Mouse (Mus musculus): Measurements from ENCODE around the gene Commd8. TPM values are rescaled to one million over a fixed set of nuclear protein-coding genes. Genes with fewer than 3 reads are reported as not detected.

Commd8 gene
- total RNA-seq, 2 experiments from 2014 or later: 31.5 to 35.5 TPM

DNA sequence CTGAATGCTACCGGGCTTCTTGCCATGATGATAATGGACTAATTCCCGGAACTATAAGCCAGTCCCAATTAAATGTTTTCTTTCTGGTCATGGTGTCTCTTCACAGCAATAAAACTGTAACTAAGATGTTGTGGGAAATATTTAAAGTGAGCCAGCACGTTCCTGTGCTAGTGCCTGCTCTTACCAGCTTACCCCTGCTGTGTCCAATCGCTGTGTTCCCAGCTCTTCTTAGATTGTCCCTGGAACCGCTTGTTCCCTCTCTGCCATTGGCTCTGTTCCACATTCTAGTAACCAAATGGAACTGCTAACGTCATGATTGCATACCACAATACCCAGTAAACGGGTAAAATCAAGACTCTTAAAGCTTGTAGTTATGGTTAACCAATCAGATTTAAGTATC lies 23.2 kb upstream of the Commd8 start:
- intact Hi-C loops (cut with DNase I): no loop called here
- TF ChIP-seq CTCF (IDR thresholded peaks at IDR 0.05): no peak
- H3K4me3 ChIP-seq: no peak overlapping the region

GRCm38 (mm10) chr5:72184437-72185100 lies 16.6 kb upstream of the Commd8 start:
- intact Hi-C loops (cut with DNase I): no loop called here
- no peak for TF ChIP-seq CTCF (IDR thresholded peaks at IDR 0.05)
- peak overlapping the region; percentile 26 for H3K4me3 ChIP-seq
- no peak for DNase-seq
- peak overlapping the region; percentile 38; the same call in 1 of the 2 replicates for H3K27ac ChIP-seq

More for the DNA sequence above, 23.2 kb upstream of the Commd8 start:
- no peak overlapping the region for H3K27ac ChIP-seq
- no peak for DNase-seq

GRCm38 (mm10) chr5:72183929-72184328 lies 15.9 kb upstream of the Commd8 start:
- no peak for TF ChIP-seq CTCF (IDR thresholded peaks at IDR 0.05)
- peak; percentile 42 for DNase-seq
- Histone ChIP-seq H3K27ac (0 out of 2 replicates have a peak overlapping the region, but pooled peaks have one; percentile 38), H3K4me3 (peak overlapping the region; percentile 26)
- intact Hi-C loops (cut with DNase I): no loop called here

DNA sequence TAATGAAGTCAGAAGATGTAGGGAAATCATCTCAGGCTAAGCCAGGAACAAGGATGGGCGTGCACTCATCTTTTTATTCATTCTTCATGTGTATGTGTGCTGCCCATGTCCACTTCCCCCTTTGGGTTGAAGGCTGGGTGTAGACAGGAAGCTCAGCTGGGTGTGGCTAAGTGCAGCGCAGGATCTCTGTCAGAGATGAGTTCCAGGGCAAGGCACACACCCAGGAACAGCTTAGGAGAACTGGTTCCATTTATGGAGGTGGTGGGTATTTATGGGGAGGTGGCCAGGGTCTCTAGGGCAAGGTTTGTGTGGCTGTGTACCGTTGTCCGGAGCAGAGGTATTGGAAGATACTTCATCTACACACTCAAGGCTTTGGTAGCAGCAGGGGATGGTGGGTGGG lies 14.8 kb upstream of the Commd8 start:
- DNase-seq: no peak
- intact Hi-C loops (cut with DNase I): no loop called here
- no peak for TF ChIP-seq CTCF (IDR thresholded peaks at IDR 0.05)
- peak overlapping the region; percentile 20; the same call in 1 of the 2 replicates for H3K27ac ChIP-seq
- peak overlapping the region; percentile 23; the same call in 1 of the 2 replicates for H3K4me3 ChIP-seq

GRCm38 (mm10) chr5:72181194-72181593 lies 13.2 kb upstream of the Commd8 start:
- intact Hi-C loops (cut with DNase I): loop anchor here (2.0 kb wide), 1 partner anchor 24 kb away; no protein-coding TSS in a partner anchor
- no peak for TF ChIP-seq CTCF (IDR thresholded peaks at IDR 0.05)
- H3K4me3 ChIP-seq: no peak overlapping the region
- no peak for DNase-seq
- H3K27ac ChIP-seq: no peak overlapping the region

DNA sequence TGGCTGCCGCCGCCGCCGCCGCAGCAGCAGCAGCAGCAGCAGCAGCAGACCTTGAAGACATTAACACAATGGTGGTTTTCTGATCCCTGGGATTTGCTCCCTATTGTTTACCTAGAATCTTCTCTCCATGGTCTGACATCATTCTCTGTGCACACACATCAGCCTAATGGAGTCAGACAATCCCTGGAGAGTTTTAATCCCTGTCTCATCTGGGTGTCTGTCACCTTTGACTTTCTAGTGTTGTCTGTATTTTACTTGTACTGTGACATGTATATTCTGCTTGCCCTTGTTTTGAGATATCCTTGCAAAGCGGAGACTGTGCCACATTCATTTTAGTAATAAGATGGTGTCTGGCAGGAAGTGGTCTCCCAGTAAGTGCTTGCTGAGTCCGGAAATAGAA lies 7.5 kb upstream of the Commd8 start:
- Histone ChIP-seq H3K27ac (no peak overlapping the region), H3K4me3 (peak overlapping the region; percentile 47)
- intact Hi-C loops (cut with DNase I): loop anchor here (5.0 kb wide), 1 partner anchor 47 kb away; no protein-coding TSS in a partner anchor
- no peak for DNase-seq
- no peak for TF ChIP-seq CTCF (IDR thresholded peaks at IDR 0.05)

- H3K27ac ChIP-seq: no peak overlapping the region
- intact Hi-C loops (cut with DNase I): loop anchor here (5.0 kb wide), 1 partner anchor 47 kb away; no protein-coding TSS in a partner anchor
- no peak for DNase-seq
- no peak for TF ChIP-seq CTCF (IDR thresholded peaks at IDR 0.05)
- H3K4me3 ChIP-seq: no peak overlapping the region; the same call in 1 of the 2 replicates
These were observed 7.1 kb upstream of the Commd8 start for GRCm38 (mm10) chr5:72175050-72175449.

- intact Hi-C loops (cut with DNase I): no loop called here
- no peak for DNase-seq
- Histone ChIP-seq H3K4me3 (no peak overlapping the region), H3K27ac (no peak overlapping the region)
- TF ChIP-seq CTCF (IDR thresholded peaks at IDR 0.05): no peak
These were observed 5.5 kb upstream of the Commd8 start for GRCm38 (mm10) chr5:72173521-72173920.

DNA sequence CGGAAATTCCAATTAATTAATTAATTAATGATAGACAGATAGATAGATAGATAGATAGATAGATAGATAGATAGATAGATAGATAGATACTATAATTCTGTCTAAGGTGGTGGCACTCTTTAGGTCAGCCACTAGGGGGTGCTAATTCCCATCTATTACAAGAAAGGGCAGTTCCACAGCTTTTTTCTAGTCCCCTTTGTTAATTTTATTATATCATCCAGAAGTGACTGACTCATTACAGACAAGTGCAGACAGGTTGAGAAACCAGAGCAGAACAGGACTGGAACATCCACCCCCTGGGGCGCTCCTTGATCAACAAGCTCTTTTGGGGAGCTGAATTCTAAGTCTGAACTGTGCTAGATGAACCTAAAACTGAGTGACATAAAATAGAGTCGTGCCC lies 4.7 kb upstream of the Commd8 start:
- Histone ChIP-seq H3K27ac (no peak overlapping the region), H3K4me3 (no peak overlapping the region)
- DNase-seq: no peak
- TF ChIP-seq CTCF (IDR thresholded peaks at IDR 0.05): peak; percentile 82
- intact Hi-C loops (cut with DNase I): loop anchor here (1.0 kb wide), 1 partner anchor 97 kb away; no protein-coding TSS in a partner anchor

DNA sequence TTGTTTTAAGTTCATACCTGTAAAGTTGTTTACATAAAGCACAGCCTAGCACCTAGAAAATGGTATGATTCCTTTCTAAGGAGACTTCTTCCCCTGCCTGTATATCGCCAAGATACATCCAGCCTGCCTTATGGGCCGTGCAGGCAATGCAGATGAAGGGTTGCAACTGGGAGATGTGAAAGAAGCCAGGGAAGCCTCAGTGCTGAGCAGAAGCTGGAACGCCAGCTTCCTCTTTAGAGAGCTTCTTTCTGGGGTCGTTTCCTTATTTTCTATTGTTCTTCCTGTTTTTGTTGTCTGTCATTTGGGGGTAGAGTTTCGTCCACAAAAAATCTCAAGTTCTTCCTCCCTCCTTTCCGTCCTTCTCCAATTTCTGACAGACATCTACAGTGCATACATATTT lies 2.1 kb upstream of the Commd8 start:
- H3K27ac ChIP-seq: no peak overlapping the region

DNA sequence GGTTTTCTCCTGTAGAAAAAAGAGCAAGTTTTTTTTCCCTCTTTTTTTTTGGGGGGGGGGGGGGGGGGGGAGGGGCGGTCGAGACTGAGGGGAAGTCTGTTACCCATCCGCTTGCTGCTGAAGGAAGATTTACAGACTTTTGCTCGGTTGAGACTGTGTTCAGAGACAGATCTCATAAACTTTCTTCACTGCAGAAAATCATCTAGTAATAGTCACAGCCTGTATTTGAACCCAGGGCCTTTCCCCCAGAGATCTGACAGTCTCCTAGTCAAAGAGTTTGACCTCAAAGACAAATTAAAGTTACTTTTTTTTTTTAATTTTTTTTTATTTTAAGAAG lies 264 bp upstream of the Commd8 start:
- Histone ChIP-seq H3K27ac (peak overlapping the region; percentile 90), H3K4me3 (peak overlapping the region; percentile 85)
- no peak for TF ChIP-seq CTCF (IDR thresholded peaks at IDR 0.05)
- no peak for DNase-seq
- intact Hi-C loops (cut with DNase I): no loop called here

More for the DNA sequence above, 2.1 kb upstream of the Commd8 start:
- no peak overlapping the region for H3K4me3 ChIP-seq
- DNase-seq: no peak
- intact Hi-C loops (cut with DNase I): no loop called here
- no peak for TF ChIP-seq CTCF (IDR thresholded peaks at IDR 0.05)

DNA sequence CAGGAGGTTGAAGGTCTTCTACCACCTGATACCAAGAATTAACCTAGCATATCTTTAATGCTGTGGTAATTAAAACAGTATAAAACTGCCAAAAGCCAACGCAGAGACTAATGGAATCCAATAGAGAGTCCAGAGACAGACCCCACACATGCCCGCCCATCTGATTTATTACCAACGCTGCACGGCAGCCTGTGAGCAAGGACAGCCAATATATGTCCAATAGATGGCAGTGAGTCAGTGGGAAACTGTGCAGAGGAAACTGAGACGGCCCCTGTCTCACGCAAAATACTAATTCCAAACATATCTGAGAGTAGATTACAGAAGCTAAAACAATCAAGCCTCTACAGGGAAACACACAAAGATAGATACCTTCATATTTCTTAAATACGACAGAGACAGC lies 3.6 kb downstream of the Commd8 start:
- intact Hi-C loops (cut with DNase I): no loop called here

GRCm38 (mm10) chr5:72162855-72163254 lies 5.1 kb downstream of the Commd8 start:
- no peak for DNase-seq
- H3K27ac ChIP-seq: no peak overlapping the region
- H3K4me3 ChIP-seq: no peak overlapping the region
- no peak for TF ChIP-seq CTCF (IDR thresholded peaks at IDR 0.05)
- intact Hi-C loops (cut with DNase I): no loop called here

More for the DNA sequence above, 3.6 kb downstream of the Commd8 start:
- no peak overlapping the region for H3K4me3 ChIP-seq
- TF ChIP-seq CTCF (IDR thresholded peaks at IDR 0.05): no peak
- no peak overlapping the region for H3K27ac ChIP-seq
- no peak for DNase-seq

Measured in gastrocnemius, adult 2 months (tissue).